7 mouse cellular contexts compared by ENCODE assay signal in genomic region chr7:28597642-28598446, GRCm38 (mm10). TPM values are rescaled to one million over a fixed set of nuclear protein-coding genes. Genes with fewer than 3 reads are reported as not detected.
DNase-seq lines count a peak whose midpoint lies in the region; ATAC-seq lines count a peak whose summit lies in the region.

Samd4b (minus strand) TSS chr7:28598144.
Pak4 (minus strand) TSS chr7:28598185.

- peak within 1 kb of the TSS; percentile 73 for H3K4me2 ChIP-seq in intestine, embryonic 15.5 days (replicated peaks)

- peak within 1 kb of the TSS; percentile 68 for H3K9ac ChIP-seq in intestine, embryonic 15.5 days

- under 1% methylated on average over 65 of the region's 66 CpGs for WGBS in intestine, embryonic 15.5 days
- WGBS in midbrain, embryonic 10.5 days = under 1% methylated on average over 66 of the region's 66 CpGs

- peak; percentile 99 for DNase-seq in adrenal gland, adult 18-20 months (ENCODE audit: low spot score in 2 of 2)
- DNase-seq in embryo, embryonic 11 days = peak; percentile 99
- peak; percentile 99 for DNase-seq in gastrocnemius, postnatal 36 days
- peak; percentile 99 to 100 for DNase-seq in left cerebral cortex, postnatal 25 days (ENCODE audit: low spot score in 2 of 2)
- DNase-seq in midbrain, embryonic 10.5 days (ENCODE audit: low spot score) = peak; percentile 100
- DNase-seq in right cerebral cortex, postnatal 4 days = peak; percentile 99

- no peaks in the 10 kb centered on the region for H3K9me3 ChIP-seq in intestine, embryonic 15.5 days
- H3K9me3 ChIP-seq in midbrain, embryonic 10.5 days (replicated peaks) = no peaks in the 10 kb centered on the region

- H3K4me1 ChIP-seq in intestine, embryonic 15.5 days (replicated peaks) = peaks cover 43% of the 10 kb centered on the region
- peaks cover 55% of the 10 kb centered on the region for H3K4me1 ChIP-seq in midbrain, embryonic 10.5 days

- intact Hi-C loops in gastrocnemius, postnatal 36 days (cut with DNase I) = no loop called here
- intact Hi-C loops in left cerebral cortex, postnatal 25 days (cut with DNase I) = no loop called here

- H3K36me3 ChIP-seq in intestine, embryonic 15.5 days = no peaks in the 10 kb centered on the region
- peaks cover 8% of the 10 kb centered on the region for H3K36me3 ChIP-seq in midbrain, embryonic 10.5 days

- no peaks in the 10 kb centered on the region for H3K27me3 ChIP-seq in intestine, embryonic 15.5 days (replicated peaks)
- no peaks in the 10 kb centered on the region for H3K27me3 ChIP-seq in midbrain, embryonic 10.5 days (ENCODE audit: low read depth, poor library complexity, severe bottlenecking)

- peak within 1 kb of the TSS; percentile 65 for H3K4me3 ChIP-seq in intestine, embryonic 15.5 days (replicated peaks)
- peak within 1 kb of the TSS; percentile 72 for H3K4me3 ChIP-seq in midbrain, embryonic 10.5 days

- H3K27ac ChIP-seq in intestine, embryonic 15.5 days = peak within 1 kb of the TSS; percentile 92
- H3K27ac ChIP-seq in midbrain, embryonic 10.5 days (replicated peaks) = peak within 1 kb of the TSS; percentile 93

- ATAC-seq in intestine, embryonic 15.5 days = peak; percentile 91

RNA-seq across cellular contexts. Expression of gene Samd4b, which starts in this region (rescaled TPM):
- total RNA-seq in adrenal gland, adult 18-20 months (2021) = 10 to 100 TPM; 67.9 to 72.7 TPM
- 10 to 100 TPM; 11.6 to 13.9 TPM for total RNA-seq in gastrocnemius, postnatal 36 days (2021)
- 18.9 and 19.5 TPM in 2 replicates for polyA plus RNA-seq in intestine, embryonic 15.5 days (2015; fragmentation: Nextera tagmentation; extraction: Ambion mirVana)
- total RNA-seq in left cerebral cortex, postnatal 25 days (2021) = 10 to 100 TPM; 65.2 to 68.7 TPM
- polyA plus RNA-seq in midbrain, embryonic 10.5 days (2016; fragmentation: Nextera tagmentation; extraction: Ambion mirVana) = 29.2 and 30.5 TPM in 2 replicates

RNA-seq across cellular contexts. Expression of gene Pak4, which starts in this region (rescaled TPM):
- 10 to 100 TPM; 21.4 to 25.2 TPM for total RNA-seq in adrenal gland, adult 18-20 months (2021)
- 1 to 10 TPM; 1.8 to 2.5 TPM for total RNA-seq in gastrocnemius, postnatal 36 days (2021)
- polyA plus RNA-seq in intestine, embryonic 15.5 days (2015; fragmentation: Nextera tagmentation; extraction: Ambion mirVana) = 51.7 and 53.1 TPM in 2 replicates
- 1 to 10 TPM; 8.1 to 8.3 TPM for total RNA-seq in left cerebral cortex, postnatal 25 days (2021)
- 60.9 and 66.4 TPM in 2 replicates for polyA plus RNA-seq in midbrain, embryonic 10.5 days (2016; fragmentation: Nextera tagmentation; extraction: Ambion mirVana)

Comparison
In these comparisons a context has a peak if more than half of its experiments do, and no peak if none do; other contexts are left out.
1. Peak in every context shown above with its lines: DNase-seq, ATAC-seq, H3K4me3 ChIP-seq and H3K27ac ChIP-seq.
2. RNA of gene Samd4b (total RNA-seq): 67.9 to 72.7 TPM in adrenal gland, adult 18-20 months and 65.2 to 68.7 TPM in left cerebral cortex, postnatal 25 days; 11.6 to 13.9 TPM in gastrocnemius, postnatal 36 days; every median in the first group is over 4 times any median in the second.